Mouse (Mus musculus) embryonic fibroblast, embryonic 13.5 days (primary cell): ENCODE results near the gene Emilin3. TPM values are rescaled to one million over a fixed set of nuclear protein-coding genes. Genes with fewer than 3 reads are reported as not detected.

Experiments
- H3K27ac ChIP-seq: 2 replicates; pipeline ENCODE4 v1.5.1; 2012; ENCODE audit warnings: low read length, control low read depth, inconsistent platforms; ENCODE audit not compliant: insufficient read depth
- H3K4me1 ChIP-seq: 2 replicates; pipeline ENCODE4 v1.6.1; 2011; ENCODE audit warnings: low read length; ENCODE audit not compliant: control insufficient read depth, insufficient read depth
- H3K4me3 ChIP-seq: 2 replicates; pipeline ENCODE4 v1.5.1; 2011; ENCODE audit warnings: mild to moderate bottlenecking, control low read depth, low read length; ENCODE audit not compliant: insufficient read depth
- CTCF ChIP-seq: IDR thresholded peaks from 2 replicates; pipeline ENCODE4 v1.5.1; 2011; ENCODE audit warnings: mild to moderate bottlenecking, control low read depth, low read length, moderate library complexity, borderline replicate concordance; ENCODE audit not compliant: insufficient read depth
- POLR2A ChIP-seq: IDR thresholded peaks from 2 replicates; pipeline ENCODE4 v1.6.1; 2011; ENCODE audit warnings: low read depth, mild to moderate bottlenecking, control low read depth, low read length, moderate library complexity
- polyA plus RNA-seq: library from polyadenylated mRNA; stranded (reverse); fragments of >200 nt; gene quantifications from 2 replicates; pipeline ENCODE4 v1.2.4, GENCODE M21; 2011; ENCODE audit warnings: low read depth; ENCODE audit not compliant: missing spikeins, insufficient read length

Gene Emilin3
- polyA plus RNA-seq, 1 experiment: 0.19 TPM

DNA sequence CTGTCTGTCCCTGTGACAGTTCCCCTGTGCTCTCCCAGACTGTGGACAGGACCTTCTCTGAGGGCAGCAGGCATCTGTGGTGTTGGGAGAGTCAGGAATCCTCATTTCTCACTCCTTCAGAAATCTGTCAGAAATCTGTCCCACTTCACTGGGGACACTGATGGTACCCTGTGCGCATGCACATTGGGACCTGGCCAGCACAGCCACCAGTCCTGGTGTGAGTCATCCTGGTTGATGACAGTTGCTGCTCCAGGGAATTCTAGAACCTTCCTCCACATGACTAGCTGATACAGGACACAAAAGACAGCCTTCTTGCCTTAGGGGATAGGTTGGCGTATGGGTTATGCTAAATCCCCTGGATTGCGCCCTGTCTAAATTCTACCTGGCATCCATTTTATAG is 5.2 kb upstream of the Emilin3 start:
- no peak for TF ChIP-seq POLR2A
- Histone ChIP-seq H3K4me1 (no peaks in the 10 kb centered on the region), H3K4me3 (no peak overlapping the region), H3K27ac (no peak overlapping the region)

DNA sequence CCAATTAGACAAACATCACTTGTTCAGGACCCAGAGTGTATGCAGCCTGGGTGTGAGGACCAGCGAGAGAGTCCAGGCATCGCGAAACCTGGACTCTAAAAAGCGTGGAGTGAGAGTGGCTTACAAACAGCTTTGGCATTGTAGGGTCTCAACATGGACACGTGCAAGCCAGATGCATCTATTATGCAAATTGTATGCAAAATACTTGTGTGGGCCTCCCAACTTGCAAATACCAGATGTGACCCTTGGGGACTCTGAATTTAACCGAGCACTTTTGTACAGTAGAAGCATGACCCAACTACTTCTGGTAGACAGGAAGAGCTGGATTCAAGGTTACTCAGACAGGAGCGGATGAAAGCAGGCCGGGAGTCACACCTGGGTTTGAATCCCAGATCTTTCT is 4.6 kb upstream of the Emilin3 start:
- no peak overlapping the region for H3K4me3 ChIP-seq
- TF ChIP-seq CTCF (no peak), POLR2A (no peak)
- no peaks in the 10 kb centered on the region for H3K4me1 ChIP-seq
- H3K27ac ChIP-seq: no peak overlapping the region

DNA sequence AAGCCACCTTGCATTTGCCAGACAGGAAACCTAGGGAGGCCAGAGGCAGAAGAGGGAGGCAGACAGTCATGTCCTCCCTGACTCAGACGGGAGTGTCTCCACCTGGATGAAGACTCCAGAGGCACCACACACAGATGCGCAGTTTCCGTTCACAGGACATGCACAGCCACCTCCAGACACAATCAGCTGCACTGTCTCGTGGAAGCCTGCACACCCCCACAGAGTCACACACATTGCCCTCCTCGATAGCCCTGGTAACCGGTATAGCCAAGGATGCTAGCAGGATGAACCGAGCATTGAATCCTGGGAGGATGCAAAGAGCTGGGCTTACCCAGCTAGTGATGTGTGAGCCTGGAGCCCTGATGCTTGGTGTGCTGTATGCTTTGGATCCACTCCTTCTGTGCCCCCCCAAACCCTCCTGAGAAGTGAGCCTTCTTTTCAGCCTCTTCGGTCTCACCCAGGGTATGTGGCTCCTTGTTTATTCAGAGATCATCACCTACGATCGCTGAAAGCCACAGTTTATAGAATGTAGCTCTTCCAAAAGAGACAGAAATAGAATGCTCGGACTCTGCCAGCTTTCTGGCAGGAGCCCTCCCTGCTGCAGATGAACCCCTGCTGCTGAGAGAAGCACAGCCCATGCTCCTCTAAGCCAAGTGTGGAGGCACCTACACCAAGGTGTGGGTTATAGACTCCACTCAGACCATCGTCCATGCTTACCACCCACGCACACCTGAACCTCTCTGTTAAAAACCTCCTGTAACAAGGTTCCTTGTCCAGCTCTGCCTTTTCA is 3.9 kb upstream of the Emilin3 start:
- TF ChIP-seq CTCF (no peak), POLR2A (no peak)
- no peak overlapping the region for H3K27ac ChIP-seq

GRCm38 (mm10) chr2:160914656-160915055 is 2.5 kb upstream of the Emilin3 start:
- Histone ChIP-seq H3K27ac (no peak overlapping the region), H3K4me1 (no peaks in the 10 kb centered on the region), H3K4me3 (no peak overlapping the region)
- TF ChIP-seq CTCF: no peak
- no peak for TF ChIP-seq POLR2A

More for the DNA sequence above, 3.9 kb upstream of the Emilin3 start:
- H3K4me3 ChIP-seq: no peak overlapping the region
- no peaks in the 10 kb centered on the region for H3K4me1 ChIP-seq

DNA sequence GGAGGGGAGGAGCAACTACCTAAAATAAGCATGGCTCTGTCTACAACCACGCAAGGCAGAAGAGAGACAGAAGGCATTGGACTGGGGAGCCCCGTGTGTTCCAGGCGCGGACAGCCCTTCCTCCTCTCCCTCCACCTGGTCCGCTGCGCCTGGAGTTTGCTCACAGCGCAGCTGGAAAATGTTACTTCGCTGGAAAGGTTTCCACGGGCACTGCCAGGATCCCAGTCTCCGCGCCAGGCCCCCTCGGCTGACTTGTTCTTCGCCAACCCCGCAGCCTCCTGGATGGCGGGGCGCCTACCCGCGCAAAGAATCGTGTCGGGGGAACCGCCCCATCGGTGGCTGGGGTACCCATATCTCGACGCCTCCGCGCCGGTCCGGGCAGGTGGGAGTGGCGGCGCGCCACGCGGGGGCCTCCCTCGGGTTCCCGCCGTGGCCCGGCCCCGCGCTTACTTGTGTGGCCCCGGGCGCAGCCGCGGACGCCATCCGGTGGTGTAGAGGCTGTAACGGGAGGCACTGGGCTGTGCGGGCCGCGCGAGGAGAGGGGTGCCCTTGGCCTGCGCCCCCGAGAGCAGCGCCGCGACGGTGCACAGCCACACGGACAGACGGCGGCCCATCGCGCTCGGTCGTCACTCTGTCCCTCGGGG is 448 bp downstream of the Emilin3 start:
- Histone ChIP-seq H3K4me1 (no peaks in the 10 kb centered on the region), H3K27ac (no peak overlapping the region), H3K4me3 (no peak overlapping the region; the same call in 1 of the 2 replicates)
- no peak for TF ChIP-seq CTCF
- no peak for TF ChIP-seq POLR2A

GRCm38 (mm10) chr2:160910633-160911032 is 1.5 kb downstream of the Emilin3 start:
- TF ChIP-seq CTCF (no peak), POLR2A (no peak)
- Histone ChIP-seq H3K27ac (no peak overlapping the region), H3K4me3 (no peak overlapping the region), H3K4me1 (no peaks in the 10 kb centered on the region)

- no peak overlapping the region for H3K4me3 ChIP-seq
- no peaks in the 10 kb centered on the region for H3K4me1 ChIP-seq
- TF ChIP-seq POLR2A: no peak
- TF ChIP-seq CTCF: no peak
- H3K27ac ChIP-seq: no peak overlapping the region
These were observed 3.5 kb downstream of the Emilin3 start for GRCm38 (mm10) chr2:160908607-160909006.

DNA sequence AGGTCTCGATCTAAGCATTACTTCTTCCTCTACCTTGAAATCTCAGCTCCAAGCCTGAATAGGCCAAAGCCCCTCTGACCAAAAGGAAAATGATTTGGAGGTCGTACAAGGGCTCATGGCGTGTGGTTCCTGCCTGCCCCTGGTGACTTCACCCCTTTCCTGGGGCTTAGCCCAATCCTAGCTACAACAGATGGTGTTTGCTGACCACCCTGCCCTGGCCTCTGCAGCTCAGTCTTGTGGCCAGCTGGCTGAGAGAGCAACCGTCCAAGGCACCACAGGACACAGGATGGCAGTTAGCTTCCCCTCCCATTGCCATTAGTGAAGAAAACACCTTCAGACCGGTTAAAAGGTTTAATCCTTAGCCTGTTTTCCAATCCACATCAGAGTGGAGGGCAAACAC is 6.0 kb downstream of the Emilin3 start:
- H3K4me3 ChIP-seq: no peak overlapping the region
- H3K27ac ChIP-seq: no peak overlapping the region
- TF ChIP-seq POLR2A (no peak), CTCF (no peak)
- no peaks in the 10 kb centered on the region for H3K4me1 ChIP-seq

- TF ChIP-seq POLR2A (no peak), CTCF (no peak)
- Histone ChIP-seq H3K4me1 (no peaks in the 10 kb centered on the region), H3K27ac (no peak overlapping the region)
These were observed 6.8 kb downstream of the Emilin3 start for GRCm38 (mm10) chr2:160905301-160905700.

DNA sequence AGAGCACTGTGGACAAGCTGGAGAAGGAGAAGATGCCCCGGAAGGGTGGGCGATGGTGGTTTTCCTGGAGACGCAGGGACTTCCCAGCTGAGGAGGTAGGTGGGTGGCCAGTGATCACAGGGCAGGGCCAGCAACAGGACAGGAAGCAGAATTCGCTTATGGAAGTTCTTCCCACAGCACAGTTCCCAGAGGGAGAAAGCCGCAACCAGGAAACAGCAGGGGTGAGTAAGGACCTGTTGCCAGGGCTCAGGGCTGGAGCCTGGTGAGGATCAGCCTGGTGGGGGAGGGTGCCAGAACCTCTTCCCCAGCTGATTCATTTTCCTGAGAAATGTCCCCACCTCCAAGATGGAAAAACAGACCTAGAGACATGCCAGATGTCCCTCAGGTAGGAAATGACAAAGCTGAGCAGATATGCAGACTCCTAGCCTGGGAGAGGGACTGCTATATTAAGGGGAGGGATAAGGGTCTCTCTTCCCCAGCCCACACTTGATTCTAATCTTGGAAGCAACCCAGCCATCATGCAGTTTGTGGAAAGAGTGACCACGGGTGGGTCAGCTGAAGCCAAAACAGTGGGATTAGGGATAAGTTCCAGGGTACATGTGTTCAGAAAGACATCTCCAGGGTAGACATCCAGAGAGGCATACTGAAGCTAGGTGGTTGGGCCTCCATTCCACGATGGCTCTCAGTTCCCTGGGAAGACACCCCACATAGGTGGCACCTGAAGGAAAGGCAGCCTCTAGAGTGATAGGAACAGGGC is 10.3 kb downstream of the Emilin3 start:
- Histone ChIP-seq H3K4me3 (no peak overlapping the region), H3K4me1 (no peaks in the 10 kb centered on the region), H3K27ac (no peak overlapping the region)
- no peak for TF ChIP-seq CTCF
- TF ChIP-seq POLR2A: no peak

More at GRCm38 (mm10) chr2:160905301-160905700, 6.8 kb downstream of the Emilin3 start:
- no peak overlapping the region for H3K4me3 ChIP-seq
